Mouse (Mus musculus): Measurements from ENCODE around the gene Ivns1abp.

DNA sequence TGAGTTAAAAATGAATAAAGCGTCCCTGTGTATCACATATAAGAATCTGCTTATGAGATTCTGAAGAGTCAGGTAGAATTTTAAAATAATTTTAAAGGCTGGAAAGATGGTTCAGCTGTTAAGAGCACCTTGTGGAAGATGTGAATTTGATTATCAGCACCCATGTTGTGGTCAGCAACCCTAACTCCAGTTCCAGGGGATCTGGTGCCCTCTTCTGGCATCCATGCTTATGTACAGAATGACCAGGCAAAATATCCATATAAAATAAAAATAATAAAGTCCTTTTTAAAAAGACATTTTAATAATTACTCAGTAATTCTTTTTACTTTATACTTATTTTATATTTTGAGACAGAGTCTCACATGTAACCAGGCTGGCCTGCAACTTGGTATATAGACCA lies 45.8 kb downstream of the Ivns1abp start:
- TF ChIP-seq CTCF (IDR thresholded peaks at IDR 0.05; ENCODE audit: low read depth, low read length) (no peak), POLR2A (IDR thresholded peaks at IDR 0.05; ENCODE audit: borderline replicate concordance, low read depth, low read length) (no peak)
